Mouse (Mus musculus): ENCODE data around the gene Zfp131.
A peak's percentile ranks its signal among the peaks of the same experiment; 100 is the strongest.
"Not testable (repeated sequence)": the region's sequence is repeated elsewhere in the genome, so short reads cannot be mapped to it uniquely, and the experiment has no call there.

Zfp131 gene

DNA sequence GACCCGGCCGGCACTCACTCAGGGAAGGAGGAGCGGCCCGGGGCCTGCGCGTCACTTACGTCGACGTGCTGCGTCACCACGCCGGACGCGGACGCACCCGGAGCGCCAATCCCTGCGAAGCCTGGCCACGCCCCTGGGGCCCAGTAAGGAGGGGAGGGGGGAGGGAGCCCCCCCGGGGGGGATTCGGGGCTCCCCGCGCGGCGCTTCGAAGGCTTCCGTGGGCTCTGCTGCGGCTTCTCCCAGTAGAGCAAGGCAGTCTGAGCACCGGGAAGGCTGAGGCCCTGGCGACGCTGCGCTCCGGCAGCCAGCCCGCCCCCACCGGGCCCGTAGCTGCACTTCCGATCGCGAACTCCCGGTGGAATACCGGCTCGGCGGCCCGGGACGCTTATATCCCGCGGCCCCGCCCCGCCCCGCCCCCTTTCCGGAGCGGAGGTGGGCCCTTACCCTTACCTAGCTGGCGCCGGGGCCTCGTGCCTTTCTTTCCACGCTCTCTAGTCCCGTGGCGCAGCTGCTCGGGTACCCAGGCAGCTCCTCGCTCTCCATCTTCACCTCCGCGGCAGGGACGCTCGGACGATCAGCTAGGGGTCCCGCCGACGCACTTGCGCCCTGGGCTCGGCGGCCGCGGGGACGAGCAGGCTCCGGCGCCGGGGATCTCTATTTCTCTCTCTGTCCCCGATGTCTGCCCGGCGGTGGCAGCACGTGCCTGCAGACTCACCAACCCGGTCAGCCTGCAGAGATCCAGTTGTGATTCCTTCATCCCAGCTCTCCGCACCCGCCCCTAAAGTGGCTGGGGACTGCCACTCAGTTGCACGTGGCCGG is at the start of gene Zfp131:
Zfp131 (minus strand) TSS at position 129 of the 819 bp plus-strand sequence.
- DNase-seq = peak; percentile 98

DNA sequence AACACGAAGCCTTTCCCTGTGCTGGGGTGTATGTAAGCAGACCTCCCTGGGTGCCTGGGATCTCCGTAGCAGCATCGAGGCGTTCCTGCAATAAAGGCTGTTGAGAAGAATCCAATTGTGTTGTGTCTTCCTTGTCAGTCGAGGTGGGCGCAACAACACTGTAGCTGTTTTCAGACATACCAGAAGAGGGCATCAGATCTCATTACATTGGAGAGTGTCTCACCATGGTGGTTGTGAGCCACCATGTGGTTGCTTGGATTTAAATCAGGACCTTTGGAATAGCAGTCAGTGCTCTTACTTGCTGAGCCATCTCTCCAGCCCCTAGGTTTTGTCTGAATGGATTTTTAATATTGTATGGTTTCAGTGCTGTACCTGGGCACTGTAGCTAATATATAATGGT is 49.3 kb upstream of the Zfp131 start:
- DNase-seq = not testable (repeated sequence)

DNA sequence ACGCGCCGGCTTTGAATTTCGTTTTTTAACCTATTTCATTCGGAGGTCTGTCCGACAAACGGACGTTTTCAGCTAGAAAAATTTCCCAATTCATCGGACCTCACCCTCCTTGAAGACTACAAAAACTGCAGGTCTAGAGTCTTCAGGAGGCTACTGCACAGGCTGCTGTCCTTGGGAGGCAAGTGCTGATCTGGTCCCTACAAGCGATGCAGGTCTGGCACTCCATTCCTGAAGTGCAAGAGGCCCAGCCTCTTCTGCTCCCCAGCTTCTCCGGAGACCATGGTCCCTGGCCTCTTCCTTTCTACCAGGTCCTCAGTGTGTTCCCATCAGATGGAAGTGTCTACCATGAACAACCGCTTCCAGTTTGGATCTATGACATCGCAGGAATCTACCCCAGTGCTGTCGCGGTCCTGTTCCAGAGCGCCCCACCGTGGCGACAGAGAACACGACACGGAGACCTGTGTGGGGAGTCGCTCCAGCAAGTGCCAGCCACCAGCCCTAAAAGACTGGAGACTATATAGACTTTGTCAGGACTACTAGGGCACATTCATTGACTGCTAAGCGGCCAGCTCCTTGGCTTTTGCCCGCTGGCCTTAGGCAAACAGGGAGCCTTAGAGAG is 47.1 kb upstream of the Zfp131 start:
- DNase-seq = peak; percentile 60

DNA sequence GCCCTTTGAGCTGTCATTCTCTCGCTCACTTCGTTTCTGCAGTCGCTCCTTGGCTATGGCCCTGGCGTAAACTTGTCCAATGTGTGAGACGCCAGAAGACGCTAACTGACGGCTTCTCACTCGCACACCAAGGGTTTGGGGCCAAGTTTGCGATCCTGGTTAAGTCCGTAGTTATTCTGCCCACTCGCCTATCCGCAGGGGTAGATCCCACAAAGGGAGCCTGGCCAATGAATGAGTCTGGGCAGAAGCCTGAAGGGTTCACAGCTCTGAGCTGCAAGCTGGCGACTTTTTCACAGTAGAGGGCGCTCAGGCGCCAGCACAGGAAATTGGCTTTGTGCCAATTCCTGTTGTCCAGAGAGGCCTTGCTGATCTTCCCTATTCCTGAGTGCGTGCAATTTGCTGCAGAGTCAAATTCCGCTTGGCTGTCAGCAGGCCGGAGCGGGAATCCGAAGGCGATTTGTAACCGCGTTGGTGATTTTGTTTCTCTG is 45.7 kb upstream of the Zfp131 start:
- peak; percentile 7 for DNase-seq

DNA sequence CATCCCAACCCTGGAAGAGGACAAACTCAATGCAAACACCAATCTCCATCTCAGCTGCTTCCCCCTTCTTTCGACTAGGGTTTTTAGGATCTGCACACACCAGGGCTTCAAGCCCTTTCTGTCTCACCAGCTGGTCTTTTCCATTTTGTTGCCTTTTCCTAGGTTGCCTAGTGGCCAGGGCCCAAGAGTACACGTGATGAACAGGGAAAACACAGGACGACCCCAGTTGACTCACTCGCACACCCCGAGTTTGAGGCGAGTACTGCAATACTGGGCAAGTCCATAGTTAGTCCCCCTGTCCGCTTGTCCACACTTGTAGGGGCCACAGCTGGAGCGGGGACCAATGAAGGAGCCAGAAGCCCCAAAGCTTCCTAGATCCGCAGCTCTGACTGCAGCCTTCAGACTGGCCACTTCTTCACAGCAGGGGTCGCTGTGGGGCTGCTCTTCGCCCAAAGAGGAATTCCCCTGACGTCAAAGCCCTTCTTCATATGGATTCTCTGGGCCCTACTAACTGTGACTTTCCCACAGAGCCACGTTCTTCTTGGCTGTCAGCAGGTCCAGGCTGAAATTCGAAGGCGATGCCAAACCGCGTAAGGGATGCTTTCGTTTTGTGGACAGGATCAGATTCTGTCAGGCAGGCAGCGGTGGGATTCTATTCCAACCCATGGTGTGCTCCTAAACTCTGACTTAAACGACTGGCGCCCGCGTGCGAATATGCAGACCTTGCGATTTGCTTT is 44.8 kb upstream of the Zfp131 start, which contains the start of gene D13Ertd608e:
D13Ertd608e (plus strand) TSS at position 687 of the 737 bp plus-strand sequence.
- DNase-seq = peak; percentile 60

DNA sequence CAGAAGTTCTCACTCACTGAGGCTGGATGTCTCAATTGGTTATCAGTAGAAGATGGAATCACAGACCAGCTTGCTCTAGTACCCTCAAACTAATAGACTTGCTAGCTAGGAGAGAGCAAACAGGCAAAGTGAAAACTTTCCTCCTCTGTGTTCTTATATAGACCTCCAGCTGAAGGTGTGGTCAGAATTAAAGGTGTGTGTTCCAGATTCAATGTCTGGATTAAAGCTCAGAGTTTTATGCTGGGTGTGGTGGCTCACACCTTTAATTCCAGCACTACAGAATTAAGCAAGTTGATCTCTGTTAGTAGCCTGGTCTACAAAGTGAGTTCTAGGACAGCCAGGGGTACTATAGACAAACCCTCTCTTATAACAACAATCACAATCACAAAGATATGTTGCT is 39.4 kb upstream of the Zfp131 start, which contains the start of gene AF067063:
AF067063 (minus strand) TSS at position 101 of the 400 bp plus-strand sequence.
- DNase-seq = not testable (repeated sequence)

DNA sequence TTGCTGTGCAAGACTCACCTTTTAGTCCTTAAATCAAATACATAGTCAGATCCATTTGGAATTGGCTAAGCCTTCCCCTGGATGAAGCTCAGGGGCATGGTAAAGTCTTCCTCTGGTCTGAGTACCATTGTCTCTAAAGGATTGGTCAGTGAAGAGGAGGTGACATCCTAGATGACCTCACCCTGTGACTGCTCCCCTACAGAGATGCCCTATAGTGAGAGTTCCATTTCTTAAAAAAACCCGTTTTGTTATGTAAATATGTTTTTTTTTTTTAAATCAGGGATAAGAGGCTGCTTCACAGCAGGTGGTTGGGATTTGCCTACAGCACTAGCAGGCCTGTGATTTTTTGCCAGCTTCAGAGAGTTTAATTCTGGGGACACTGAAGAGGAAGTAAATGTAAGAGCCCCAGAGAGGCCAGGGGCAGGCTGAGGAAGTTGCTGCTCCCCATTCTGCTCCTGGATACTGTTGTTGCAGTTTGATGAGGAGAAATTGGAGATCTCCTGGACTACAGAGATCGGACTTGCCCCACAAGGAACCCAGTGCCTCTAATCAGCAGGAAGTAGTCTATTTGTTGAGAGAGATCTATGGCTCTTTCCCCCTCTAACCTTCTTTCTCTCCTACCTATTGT is 27.0 kb upstream of the Zfp131 start:
- DNase-seq = no peak

DNA sequence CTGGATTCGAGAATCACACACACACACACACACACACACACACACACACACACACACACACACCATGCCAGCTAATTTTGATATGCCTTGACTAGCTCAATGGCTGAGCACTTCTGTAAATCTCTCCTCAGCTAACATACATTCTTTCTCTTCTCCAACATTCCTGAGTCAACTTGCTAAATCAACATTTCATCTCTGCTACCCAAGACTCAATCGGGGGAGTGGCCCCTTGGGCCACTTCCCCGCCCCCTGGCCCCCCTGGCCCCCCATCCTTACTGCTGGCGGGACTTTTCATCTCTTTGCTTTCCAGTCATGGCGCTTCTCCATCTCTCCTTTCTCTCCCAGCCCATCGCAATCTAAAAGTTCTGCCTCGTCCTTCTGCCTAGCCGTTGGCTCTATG is 26.1 kb upstream of the Zfp131 start:
- no peak for DNase-seq

DNA sequence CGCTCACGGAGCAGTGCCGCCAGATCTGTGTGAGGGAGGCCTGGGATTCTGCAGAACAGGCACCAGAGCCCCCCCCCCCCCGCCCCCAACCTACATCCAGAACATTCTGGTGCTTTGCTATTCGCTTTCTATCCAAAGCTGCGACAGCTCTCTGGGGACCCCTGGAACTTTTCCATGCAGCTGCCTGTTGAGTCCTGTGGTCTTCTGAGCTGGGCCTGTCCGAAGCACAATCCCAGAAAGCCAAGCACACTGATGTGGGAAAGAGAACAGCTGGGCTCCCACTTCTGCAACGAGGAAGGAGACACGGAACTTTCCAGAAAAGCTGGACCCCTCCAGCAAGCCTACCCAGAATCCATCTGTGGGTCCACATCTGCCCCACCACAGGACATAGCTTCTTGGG is 19.3 kb upstream of the Zfp131 start:
- no peak for DNase-seq

DNA sequence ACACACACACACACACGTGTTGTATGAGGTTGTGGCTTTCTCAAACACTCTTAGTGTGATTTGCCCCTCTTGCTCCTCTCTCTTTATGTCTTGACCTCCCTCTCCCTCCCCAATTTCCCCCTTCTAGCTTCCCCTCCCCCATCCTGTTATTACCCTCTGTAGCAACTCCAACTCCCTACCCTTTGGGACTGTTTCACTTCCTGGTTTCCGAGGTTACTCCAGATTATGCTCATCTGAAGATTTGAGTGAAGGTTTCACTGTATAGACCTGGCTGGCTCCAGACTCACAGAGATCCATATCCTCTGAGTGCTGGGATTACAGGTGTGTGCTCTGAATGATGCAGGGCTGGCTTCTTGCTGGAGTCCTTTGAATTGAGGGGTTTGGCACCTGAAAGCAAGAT is 18.2 kb upstream of the Zfp131 start:
- DNase-seq = no peak

DNA sequence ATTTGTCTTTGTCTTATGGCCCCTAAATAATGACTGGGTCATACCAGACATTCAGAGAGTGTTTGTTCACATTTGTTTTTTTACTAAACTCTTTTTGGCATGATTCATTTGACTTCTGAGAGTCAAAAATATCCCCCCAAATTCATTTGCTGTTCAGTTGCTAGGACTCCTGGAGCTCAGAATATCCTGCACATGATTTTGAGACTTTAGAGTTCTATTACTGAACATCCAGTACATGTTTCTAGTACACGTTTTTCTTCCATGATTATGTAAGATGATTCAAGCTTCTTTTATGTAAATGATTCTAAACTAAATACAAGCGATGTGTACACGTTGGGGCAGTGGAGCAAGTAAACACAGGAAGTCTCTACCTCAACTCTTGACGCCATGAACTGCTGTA is 7.0 kb upstream of the Zfp131 start:
- no peak for DNase-seq

DNA sequence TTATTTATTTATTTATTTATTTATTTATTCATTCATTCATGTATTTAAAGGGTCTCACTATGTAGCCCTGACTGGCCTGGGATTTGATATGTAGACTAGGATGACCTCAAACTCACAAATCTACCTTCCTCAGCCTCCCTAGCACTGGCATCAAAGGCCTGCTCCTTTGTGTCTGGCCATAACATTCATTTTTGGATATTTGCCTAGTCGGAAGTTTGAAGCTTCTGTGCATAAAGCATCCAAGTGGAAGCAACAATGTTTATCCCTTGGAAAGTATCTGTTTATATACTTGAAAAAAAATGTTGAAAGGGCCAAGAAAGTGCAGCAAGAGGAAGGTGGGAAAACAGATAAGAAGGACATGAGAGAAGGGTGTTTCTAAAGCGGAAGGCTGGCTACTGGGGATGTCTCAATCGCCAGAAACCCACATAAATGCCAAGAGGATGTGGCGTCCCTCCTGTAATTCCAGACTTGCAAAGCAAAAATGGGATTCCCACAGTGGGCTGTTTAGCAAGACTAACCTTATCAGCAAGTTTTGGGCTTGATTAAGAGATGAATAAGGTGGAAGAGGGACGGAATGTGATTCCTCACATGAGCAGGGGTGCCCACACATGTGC is 2.2 kb upstream of the Zfp131 start:
- no peak for DNase-seq

DNA sequence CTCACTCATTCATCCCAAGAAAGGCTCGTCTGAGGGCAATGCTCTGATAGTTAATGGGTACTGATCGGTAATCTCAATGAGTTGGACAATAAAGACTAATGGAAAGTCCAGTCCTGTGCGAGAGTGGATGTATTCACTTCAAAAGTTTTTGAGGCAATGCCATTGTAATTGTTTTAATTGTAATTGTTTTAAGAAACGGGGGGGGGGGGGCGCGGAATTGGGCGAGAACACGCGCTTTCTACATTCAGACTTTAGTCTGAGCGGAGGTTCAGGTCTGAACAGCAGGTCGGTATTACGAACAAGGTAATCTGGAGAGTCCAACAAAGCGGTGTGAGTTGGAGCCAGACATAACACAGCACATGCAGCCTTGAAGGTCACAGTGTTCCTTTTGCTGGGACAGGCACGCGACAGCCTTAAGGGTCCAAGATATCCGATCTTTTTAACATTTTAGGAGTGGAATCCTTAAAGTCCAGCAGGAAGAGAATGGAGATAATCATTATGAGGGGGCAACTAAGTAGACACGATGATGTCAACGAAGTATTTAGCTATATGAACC is 969 bp upstream of the Zfp131 start:
- DNase-seq = no peak

DNA sequence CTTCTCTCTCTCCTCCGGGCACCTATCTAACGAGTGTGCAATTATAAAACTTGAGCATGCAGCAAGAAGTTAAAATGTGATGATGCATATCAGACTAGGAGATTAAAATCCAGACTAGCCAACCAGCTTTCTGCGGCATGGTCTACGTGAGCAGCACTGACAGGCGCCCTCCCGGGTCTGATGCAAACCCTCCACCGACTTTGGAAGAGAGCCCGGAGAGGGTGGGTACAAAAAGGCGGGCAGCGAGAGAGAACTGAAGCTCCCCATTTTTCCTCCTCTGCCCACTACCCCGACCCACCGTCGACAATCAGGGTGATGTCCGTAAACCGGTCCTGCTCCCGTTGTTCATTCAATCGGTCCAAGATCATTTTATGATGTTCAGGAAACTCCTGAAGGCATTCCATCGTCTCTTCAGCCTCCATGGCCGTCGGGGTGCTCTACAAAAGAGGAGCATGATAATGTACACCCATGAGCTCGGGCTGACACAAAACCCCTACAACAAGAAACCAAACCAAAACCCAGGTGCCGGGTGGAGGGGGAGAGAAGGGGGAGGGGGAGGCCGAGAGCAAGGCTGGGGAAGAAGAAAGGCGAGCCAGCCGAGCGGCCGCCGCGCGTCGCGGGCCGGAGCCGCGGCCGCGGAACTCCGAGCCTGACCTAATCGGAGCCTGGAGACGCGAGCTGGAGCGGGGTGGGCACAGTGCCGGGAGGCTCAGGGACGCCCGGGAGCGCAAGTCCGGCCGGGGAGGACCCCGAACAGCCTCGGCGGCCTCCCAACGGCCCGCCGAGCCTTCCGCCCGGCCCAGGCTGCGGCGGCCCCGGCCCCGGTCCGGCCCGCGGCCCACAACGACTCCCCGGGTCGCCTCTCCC is 605 bp downstream of the Zfp131 start:
- DNase-seq = peak; percentile 71

DNA sequence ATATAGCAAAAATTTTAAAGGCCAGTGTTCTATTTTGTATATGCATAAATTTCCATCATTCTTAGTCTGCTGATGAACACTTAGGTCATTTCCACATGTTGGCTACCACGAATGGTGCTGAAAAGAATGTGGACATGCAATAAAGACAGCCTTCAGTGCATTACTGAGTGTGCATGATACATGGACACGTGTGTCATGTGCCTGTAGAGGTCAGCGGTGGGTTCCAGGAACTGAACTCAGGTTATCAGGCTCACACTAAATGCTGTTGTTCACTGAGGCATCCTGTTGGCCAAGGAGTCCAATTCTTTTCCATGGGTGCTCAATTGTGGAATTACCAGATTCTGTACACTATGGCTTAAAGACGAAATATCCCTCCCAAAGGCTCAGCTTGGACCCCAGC is 7.1 kb downstream of the Zfp131 start:
- DNase-seq = no peak

DNA sequence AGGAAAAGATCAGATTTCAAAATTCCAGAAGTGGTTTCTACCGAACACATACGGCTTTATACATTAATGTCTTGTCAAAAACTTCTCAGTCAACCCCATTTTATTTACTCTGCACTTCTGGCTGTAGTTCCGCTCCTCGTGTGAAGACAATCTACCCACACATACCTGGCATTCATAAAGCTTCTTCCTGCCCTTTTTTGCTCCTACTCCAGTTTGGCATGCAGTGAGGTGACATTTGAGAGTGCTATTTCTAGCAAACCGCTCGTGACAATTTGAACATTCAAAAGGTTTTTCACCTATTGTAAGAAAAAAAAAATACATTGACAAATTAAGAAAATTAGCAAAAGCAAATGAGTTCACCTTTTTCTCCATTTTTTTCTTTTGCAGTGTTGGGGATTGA is 22.1 kb downstream of the Zfp131 start:
- DNase-seq = no peak

DNA sequence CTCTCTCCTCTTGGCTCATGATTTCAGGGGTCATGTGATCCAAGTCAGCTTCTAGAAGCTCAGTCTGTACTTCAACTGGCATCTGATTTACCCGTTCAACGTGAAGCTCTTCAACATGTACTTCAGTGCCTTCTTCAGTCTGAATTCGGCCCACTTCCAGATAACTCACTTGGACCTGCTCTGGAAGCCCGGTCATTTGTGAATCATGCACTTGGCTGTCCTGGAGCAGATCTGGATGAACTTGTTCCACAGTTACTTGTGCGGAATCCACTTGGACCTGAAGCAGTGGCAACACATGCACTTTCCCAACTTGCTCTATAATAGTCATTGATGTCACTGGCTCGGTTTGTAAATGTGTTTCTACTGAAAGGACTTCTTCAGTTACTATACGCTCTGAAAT is 24.2 kb downstream of the Zfp131 start:
- no peak for DNase-seq

DNA sequence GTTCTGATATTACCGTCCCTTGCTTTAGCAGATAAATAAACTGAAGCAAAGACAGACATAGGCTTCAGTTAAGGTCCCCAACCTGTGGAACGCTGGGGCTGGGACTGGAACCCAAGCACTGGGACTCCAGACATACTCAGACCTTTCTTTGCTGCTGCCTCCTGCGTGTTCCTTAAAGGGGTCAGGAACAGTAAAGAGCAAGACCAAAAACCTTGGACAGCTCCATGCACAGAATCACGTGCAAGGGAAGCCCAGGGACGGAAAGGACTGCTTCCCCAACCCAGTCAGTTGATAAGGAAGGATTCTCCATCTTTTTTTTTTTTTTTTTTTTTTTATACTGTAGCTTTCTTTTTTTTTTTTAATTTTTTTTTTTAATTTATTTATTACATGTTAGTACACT is 33.9 kb downstream of the Zfp131 start:
- DNase-seq = peak; percentile 36

DNA sequence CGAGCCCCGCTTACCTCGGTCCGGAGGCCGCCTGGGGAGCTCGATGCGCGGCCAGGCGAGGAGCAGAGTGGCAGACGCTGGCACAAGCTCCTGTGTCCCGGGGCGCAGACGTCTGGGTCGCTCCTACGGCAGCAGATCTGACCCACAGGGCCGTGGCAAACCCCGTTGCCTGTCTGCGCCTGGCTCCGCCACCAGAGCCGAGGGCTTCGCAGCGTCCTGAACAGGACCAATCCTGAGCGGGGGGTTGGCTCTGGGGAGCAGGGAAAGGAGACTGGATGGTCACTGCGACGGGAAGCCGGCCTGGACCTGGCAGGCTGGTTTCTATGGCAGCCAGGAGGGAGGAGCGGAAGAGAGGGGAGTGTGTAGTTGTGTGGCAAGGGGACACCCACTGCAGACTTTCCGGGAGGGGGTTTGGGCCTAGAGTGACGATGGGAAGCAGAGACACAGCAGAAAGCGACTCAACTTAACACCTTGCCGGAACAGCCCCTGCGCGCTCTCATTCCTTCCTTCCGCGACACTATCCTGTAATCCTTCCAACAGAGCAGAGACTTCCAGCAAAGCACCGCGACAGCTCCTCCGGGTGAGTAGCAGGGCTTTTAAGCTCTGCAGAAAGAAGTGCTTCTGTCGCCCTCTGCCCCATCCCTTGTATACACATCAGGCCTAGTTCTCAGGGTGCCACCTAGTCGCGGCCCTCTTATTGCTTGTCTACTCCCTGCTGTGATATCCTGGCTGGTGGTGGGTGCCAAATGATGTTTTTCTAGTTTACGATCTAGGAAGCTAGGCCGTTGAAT is 34.8 kb downstream of the Zfp131 start, which contains the start of gene Nim1k:
Nim1k (minus strand) TSS at position 202 of the 791 bp plus-strand sequence.
- peak; percentile 77 for DNase-seq

DNA sequence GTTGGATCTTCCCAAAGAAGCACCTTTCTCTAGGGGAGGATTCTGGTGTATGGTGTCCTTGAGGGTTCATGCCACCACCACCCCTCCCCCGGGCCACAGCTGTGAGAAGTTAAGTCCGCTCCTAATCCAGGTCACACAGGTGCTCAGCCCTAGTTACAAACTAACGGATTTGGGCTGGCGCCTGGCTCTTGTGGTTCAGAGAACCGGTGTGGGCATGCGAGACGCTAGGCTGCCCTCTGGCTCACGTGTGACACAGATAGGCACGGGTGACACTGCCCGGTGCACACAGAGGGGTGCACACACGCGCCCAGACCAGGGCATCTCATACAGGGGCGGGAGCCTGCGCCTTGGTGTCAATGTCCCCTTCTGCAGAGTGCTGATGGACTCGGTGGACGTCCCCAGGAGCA is 35.5 kb downstream of the Zfp131 start:
- DNase-seq = peak; percentile 83

All from thymus, postnatal 4 days (tissue).